Mouse (Mus musculus) ES-CJ7 (cell line): ENCODE measurements at regions not wholly inside any gene's neighbourhood (a gene's known extent, or its start where the extent isn't known, plus 50 kb on each side); places are given as distances from the start of the nearest gene placed in this dataset.

Source experiments
- DNase-seq: peaks from one replicate; pipeline ENCODE4 v3.0.0; 2011; ENCODE audit warnings: low read depth, low spot score

DNA sequence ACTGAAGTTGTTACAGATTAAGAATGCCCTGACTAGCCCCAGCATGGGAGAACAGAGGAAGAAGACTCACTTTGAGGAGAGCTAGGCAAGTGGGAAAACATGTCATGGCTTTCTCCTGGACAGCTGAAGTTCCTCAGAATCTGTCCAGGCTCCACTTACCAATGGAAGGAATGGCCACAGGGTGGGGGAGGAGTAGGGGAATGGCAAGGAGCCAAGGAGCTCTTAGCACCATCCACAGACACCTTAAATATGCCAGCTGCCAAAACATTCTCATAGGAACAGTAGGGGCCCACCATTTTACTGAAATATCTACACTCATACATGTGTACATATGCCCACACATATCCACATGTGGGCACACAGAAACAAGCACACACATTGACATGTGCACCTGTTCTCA is 134.9 kb upstream of the Nrp1 start:
- DNase-seq: no peak

DNA sequence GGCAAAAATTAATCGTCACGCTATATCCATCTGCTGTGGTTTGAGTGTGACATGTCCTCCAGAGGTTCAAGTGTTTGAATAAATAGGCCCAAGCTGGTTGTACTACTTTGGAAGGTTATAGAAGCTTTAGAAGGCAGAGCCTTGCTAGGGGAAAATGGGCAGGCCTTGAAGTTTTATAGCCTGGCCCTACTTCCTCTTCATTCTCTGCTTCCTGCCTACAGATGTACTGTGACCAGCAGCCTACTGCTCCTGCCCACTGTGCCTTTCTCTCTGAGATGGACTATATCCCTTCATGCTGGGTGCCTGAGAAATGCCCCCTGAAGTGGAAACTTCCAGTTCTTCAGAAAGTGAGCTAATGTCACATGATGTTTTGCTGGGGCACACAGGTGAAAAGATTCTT is 133.3 kb upstream of the Nrp1 start:
- DNase-seq: no peak

DNA sequence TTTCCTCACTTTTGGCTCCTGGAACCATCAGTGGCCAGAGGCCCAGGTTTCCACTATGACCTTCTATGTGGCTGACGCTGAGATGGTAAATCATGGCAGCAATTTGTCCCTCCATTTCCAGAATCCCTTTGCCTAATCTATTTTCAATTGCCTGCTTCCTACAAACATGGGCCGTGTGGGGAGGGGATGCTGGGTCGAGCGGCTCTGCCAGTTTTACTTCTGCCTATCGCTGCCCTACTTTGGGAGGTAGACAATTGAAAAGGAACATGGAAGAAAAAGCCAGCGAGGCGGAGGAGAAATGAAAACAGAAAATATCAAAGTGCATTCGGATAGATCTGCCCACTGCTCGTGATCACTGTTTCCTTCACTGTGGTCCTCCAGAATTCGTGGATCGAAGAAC is 123.3 kb upstream of the Nrp1 start:
- DNase-seq: no peak

DNA sequence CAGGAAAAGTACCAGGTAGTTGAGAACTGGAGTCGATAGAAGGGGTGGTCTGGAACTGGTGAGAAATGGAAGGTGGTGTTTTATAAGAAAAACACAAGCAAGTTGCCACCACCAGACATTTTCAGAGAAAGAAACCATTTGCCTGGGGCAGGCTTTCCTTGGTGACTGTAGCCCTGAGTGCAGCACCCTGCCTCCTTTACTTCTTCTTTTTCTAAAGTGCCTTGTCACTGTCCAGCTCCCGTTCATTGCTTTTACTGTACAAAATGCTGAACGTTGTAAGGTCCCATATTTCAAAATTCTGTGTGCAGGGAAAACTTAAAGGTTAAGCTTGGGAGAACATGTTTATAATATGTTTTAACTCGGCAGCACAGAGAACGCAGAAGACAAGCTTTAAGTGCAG is 122.9 kb upstream of the Nrp1 start:
- no peak for DNase-seq

DNA sequence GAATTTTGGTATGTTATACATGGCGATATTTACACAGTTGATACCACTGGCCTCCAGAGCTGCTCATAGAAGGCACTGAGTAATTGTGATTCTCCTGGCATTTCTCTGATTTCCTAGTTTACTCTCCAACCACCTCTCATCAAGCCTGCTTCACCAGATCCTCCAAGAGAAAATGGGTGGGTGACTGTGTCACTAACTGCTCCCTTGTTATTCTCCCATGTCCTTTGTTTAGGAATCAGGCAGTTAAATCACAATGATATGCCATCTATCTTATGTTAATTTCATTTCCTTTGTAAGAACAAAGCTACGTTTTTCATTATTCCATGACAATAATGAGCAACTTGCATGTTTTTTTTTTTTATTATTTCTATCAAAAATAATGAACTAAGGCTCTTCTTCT is 122.3 kb upstream of the Nrp1 start:
- peak; percentile 52 for DNase-seq

DNA sequence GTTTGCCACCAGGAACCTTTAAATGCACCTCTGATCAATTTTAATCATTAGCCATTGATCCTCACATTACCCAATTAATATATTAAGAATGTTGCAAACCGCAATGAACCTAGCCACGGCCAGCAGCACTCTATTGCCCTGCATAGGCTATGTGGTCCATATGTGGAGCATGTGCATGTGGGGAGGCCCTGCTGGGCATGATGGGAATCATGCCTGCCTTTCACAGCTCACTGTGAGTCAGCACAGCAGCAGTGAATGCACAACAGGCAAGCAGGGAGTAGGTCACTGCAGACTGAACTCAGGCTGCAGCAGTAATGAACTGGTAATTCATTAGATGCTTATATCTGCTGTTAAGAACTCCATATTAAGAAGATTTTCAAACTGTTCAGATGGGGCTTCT is 119.5 kb upstream of the Nrp1 start:
- no peak for DNase-seq

DNA sequence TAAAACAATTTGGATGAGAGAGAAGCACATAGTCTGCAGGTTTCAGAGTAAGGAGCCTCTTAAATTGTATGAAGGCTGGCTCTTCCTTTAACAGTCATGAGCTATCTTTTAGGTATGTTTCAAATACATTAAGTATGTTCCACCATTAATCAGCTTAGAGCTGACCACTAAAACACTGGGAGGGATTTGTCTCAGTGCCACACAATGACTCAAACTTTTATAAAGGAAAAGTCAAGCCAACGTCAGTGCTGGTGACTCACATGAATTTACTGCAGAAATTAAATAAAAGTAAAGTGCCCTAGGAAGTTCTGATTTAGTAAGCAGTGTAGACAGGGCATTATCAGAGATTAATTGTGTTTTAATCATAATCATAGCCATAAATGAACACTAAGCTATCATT is 118.6 kb upstream of the Nrp1 start:
- DNase-seq: no peak

DNA sequence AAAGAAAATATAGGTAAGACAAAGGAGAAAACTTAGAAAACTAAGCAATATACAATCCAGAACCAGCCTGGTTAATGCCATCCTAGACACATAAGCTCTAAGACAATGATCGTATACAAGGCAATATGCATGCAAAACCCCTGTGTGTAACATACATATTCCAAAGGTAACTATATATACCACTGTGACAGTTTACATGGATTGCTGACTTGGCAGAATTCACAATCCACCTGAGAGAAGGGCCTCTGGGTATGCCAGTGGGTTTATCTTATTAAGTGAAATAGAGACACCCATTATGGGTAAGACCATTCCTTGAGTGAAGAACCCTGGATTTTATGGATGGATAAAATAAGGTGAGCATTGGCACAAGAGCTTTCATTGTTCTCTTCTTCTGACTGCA is 117.2 kb upstream of the Nrp1 start:
- DNase-seq: no peak

DNA sequence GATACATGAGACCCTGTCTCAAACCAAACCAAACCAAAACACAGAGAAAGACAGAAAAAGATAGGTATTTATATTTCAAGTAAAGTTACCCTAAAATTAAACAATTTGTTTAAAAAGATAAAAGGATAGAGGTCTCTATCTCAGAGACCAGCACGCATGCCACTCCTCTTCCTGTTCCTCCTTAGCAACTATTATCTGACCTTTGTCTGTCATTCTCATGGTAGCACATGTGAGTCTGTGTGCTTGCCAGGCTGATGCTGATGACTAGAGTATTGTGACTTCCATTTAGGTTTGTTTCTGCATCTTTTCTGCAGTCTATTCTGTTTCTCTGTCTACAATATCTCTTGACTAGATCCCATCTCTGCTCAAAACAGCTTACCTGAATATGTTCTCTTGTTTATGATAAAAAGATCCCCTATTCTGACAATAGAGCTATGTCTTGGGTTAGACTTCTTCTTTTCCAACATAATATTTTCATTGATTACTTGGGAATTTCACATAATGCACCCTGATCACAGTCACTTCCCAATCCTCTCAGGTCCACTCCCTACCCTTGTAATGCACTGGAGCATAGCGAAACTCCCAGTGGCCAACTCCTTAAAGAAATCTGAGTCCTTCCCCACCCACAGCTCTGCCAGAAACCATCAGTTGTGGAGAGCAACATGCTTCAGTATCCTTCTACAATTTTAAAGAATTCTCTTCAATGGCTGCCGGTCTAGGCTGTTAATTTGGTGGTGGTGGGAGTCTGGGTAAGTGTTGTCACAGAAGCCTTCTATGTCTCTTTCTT is 115.7 kb upstream of the Nrp1 start:
- DNase-seq: no peak

DNA sequence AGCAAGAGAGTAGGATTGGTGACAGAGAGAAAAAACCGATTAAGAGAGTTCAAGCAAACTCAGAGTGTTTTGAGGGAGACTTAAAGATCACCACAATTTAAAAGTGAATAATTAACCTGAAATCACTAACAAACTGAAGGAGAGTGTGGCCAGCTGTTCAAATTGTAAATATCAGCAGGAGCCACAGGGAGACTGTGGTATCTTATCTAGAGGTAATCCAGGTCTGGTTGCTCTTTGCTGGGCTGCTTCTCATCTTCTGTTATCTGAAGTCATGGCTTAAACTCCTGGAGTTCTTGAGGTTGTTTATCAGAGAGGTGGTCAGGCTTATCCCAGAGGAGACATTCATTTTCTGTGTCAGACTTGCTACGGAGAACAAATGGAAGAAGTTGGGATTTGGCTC is 106.7 kb upstream of the Nrp1 start:
- DNase-seq: no peak

DNA sequence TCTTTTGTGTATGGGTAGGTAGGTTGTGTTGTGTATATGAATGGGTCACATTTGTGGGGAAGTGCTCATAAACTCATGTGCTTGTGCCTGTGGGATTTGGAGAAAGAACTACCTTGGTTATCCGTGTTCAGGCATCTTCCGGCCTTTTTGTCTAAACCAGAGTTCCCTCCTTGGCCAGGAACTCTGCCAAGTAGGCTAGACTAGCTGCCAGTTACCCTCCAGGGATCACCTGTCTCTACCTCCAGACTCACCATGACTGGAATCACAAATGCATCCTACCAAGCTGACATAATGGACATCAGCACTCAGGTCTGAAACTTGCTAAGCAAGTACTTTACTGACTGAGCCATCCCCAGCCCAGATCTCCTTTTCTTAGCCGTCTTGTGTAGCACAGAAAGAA is 97.6 kb upstream of the Nrp1 start:
- DNase-seq: no peak

DNA sequence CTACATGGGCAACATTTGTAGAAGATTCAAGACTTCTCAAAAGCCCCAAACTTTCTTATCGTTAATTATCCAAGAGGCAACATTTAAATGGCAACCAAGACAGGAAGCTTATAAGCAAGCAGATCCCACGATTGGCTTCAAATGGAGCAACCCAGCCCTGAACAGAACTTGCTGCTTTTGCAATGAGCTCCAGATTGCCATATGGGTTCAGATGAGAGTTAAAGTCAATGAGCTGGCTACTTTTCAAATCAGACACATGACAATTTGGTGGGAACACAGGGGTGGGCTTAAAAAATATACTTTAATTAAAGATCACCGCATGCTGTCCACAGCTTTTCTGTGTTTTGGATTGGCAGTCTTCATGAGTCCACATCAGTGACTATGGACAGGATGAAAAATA is 97.0 kb upstream of the Nrp1 start:
- no peak for DNase-seq

DNA sequence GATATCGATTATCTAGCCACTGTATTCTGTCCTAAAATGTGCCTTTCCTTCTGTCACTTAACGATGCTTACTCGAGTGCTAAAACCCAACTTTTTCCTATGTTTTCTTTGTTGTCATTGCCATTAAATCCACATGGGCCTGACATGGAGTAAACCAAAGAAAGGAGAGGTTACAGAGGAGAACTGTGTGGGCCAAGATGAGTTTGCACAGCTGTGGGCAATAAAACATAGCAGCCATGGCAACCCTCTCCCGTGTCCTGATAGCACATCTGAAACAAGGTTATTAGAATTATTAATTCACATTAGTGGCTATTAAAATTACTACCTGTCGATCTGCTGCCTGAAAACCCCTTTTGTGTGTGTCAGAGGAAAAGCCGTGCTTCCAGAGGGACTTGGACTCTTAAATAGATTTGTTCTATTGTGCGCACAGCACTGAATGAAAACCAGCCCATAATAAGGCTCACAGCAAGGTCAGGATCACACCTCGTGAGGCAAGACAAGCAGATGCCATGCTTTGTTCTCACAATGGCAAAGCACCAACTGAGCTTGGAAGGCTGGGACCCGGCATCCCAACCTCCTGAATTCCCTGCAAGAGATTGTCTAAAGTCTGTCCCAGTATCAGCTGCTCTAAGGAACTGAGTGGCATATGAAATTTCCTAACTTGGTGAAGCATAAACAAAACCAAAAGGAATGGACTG is 95.0 kb upstream of the Nrp1 start:
- no peak for DNase-seq

DNA sequence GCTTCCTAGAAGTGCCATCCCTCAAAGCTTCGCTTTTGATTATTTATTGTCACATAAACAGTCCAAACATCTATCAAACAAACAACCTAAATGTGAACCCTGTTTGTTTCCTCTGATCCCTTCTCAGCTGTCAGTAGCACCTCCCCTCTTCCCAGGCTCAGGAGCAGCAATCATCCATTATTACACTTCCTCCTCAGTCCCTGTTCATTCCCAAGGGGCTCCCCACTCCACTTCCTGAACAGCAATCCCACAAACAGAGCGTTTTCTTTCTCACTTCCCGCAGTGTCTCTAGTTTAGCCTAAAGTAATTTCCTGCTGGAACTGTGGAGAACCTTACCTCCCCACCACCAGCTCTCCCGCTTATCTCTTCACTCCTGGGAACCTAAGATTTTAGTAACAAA is 91.1 kb upstream of the Nrp1 start:
- no peak for DNase-seq

DNA sequence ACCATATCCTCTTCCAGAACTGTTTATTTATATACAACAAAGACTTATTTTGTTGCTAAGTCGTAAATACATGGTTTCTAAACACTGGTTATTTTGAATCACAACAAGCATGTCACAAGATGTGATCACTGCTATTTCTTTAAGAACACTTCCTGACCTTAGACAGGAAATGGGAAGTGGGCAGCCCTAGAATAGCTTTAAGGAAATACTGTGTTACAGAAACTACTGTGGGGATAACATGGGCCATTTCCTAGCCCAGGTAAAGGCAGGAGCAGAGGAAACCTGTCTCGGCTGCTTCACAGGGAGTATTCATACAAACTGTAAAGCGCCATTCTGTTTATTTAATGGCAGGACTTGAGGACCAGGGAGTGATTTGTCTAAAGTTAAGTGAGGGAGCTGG is 90.4 kb upstream of the Nrp1 start:
- DNase-seq: no peak

DNA sequence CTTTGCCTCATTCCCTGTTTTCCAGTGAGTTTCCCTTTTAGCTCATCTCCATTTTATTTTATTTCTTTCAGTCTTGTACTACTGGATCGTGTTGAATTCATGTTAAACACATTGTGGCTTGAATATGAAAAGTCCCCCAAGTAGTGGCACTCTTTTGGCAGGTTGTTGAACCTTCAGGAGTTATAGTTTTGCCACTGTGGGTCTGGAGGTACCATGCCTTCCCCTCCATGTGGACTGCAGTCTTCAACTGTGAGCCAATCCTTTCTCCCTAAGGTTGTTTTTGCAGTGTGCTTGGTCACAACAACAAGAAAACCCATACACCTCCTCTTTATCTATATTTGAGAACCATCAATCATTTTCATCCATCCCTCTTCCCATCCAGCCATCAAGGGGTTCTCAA is 88.9 kb upstream of the Nrp1 start:
- DNase-seq: no peak

DNA sequence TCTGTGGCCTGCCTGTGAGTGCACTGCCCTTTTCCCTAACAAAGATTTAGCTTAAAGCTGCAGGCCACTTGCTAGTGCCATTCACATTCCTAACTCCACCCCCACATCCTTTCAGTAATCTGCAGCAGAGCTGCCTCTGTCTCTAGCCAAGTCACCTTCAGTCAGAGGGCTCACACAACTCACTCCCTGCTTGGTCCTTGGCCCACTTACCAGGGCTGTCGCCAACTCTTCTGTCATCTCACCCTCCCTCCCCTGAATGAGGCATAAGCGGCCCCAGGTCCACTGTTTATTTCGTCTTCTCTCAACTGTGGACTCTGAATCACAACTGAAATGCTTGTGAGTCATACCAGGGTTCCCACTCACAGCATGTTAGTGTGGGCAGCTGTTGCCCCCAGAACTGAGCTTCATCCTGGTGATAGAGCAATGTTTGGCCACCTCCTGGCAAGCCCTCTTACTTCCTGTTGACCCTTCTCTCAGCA is 85.5 kb upstream of the Nrp1 start:
- peak; percentile 15 for DNase-seq

DNA sequence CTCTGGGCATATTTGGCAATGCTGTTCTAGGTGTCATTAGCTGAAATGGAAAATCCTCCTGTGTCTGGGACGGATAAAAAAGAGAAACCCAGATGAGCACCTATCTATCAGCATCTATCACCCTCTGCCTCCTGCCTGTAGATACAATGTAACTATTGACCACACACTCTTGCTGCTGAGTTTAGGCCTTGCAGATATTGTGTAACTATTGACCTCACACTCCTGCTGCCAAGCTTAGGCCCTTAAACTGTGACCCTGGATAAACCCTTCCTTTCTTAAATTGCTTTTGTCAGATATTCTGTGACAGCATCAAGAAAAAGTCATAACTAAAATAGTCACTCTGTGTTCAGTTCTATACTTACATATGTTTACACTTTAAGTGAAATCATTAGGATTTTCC is 81.9 kb upstream of the Nrp1 start:
- no peak for DNase-seq

DNA sequence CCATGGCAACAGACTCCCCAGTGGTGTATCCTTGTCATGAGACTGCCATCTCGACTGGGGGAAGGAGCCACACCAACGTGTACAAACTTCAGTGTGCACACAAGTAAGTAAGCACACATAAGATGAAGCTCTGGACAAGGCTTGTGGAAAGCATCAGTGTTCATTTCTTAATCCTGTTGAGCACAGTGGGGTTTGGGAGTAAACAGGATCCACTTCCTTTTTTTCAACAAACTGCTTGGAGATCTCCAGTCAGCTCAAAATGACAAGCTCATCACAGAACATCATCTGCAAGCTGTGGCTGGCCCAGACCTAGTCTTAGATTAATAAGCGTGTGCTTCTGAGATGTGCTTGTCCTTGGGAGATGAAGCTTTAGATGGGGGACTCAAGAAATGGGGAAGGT is 75.6 kb upstream of the Nrp1 start:
- DNase-seq: no peak

DNA sequence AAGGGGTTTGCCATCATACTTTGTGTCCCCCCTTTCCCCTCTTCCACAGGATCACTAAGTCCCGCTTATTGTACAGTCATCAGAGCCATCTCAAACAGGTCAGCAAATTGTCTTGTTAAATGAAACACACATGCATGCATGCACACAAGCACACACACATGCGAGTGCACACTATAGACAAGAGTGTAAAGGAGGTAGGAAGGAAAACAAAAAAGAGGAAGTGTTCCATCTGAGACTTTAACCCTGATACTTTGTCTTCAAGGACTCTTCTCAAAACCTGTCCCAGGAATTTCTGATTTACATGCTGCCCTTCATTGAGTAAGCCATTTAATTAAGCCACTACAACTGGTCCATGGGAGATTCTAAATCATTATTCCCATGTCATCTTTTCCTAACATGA is 75.0 kb upstream of the Nrp1 start:
- no peak for DNase-seq

DNA sequence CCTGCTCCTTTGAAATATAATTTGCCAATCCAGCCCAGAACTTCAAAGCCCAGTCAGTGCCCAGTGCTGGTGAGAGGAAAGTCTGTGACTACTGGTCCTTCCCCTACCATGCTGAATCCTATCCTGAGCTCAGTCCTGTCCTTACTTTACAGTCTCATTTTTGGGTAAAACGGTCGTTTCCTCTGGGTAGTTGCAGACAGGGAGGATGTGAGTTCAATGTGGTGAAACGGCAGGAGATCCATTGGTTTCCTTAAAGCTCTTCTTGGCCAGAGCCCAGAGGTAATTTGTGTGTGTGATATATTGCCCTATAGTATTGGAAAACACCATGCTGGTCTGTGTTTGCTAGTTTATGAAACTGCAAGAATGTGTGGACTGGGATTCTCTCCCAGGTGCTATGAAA is 73.6 kb upstream of the Nrp1 start:
- no peak for DNase-seq

DNA sequence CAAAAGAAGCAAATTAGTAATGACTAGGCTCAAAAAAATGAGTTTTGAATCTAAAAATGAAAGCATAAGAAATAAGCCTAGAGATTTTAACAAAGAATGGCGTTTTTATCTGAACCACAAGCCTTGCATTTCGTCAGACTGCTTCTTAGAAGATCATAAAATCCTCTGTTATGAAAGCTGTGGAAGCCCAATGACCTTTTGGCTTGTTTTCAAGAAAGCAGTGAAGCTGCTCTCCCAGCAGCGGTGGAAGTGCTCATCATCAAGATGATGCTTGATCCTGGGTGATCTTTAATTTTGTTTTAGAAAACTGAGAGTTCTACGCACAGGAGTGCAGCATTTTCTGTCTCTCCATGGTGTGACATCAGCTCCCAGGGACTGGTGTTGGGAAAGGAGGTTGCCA is 68.3 kb upstream of the Nrp1 start:
- DNase-seq: no peak

DNA sequence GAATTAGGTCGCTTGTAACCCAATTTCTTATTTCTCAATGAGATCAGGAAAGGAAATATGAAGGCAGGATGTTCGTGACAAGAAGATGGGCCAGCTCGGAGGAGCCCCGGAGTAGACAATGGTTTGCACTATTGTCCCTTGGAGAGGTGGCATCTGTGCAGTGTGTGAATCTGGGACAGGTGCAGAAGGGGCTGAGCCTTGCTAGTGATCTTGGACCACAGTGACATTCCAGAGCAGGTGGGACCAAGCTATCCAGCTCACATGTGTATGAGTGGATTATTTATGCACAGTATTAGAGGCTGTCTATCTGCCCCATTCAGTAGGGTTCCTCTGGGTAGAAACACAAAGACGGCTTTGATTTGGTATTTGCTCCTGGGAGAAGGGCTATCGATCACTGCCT is 66.0 kb upstream of the Nrp1 start:
- DNase-seq: no peak
